Mouse (Mus musculus) splenic B cell, adult 2 months (primary cell): ENCODE data around the gene D5Ertd579e.

Experiments used
- DNase-seq: peaks from one replicate; pipeline ENCODE4 v3.0.0-alpha.2; 2011; ENCODE audit warnings: low read depth, low spot score
- H3K27me3 ChIP-seq: 2 replicates; pipeline ENCODE4 v1.6.1; 2012; ENCODE audit warnings: mild to moderate bottlenecking, low read length, moderate library complexity, mixed read lengths; ENCODE audit not compliant: control insufficient read depth, poor library complexity, insufficient read depth, severe bottlenecking
- H3K36me3 ChIP-seq: 2 replicates; pipeline ENCODE4 v1.6.1; 2012; ENCODE audit warnings: mild to moderate bottlenecking, low read length, moderate library complexity, mixed read lengths; ENCODE audit not compliant: control insufficient read depth, poor library complexity, insufficient read depth, severe bottlenecking

The D5Ertd579e gene

DNA sequence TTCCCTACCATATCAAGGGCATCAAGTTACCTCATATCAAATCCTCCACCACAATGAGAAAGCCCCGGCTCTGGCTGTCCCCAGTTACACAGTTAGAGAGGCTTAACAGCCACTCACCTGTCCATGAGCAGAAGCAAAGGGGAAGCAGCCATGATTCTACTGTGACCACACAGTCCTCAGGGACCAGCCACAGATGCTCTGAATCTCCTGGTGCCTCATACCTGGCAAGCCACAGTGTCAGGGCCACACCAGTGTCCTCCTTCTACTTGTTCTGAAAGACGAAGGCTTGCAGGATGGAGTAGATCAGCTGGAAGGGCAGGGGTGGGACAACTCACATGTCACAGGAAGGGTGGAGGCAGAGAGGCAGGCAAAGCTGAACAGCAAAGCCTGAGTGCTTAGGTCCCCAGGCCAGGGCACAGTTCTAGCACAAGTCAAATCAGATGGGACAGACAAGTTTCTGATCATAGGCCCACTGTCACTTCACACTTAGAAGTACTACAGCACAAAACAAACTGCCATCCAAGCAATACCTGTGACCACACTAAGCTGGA, 142.7 kb downstream of the D5Ertd579e start:
- Histone ChIP-seq H3K36me3 (0 out of 2 replicates have a peak, but pooled peaks cover 2% of the 10 kb centered on the region), H3K27me3 (no peaks in the 10 kb centered on the region)
- DNase-seq, result peak; percentile 69

DNA sequence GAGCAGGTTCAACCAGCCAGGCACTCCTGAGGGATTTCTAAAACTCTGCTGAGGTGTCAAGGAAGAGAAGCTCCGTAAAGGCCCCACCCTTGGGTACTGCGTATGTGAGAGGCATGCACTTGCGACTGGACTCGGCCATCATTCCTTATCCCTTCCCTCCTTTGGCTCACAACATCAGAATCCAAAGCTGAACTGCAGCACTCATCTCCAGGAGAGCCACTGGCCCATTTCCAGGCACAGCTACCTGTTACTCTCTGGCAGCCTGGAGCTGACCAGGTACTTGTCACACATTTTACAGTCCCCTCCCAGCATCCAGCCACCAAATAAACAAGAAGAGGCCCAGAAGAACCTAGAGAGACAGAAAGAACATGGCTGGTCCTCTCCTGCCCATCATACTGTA, 143.4 kb downstream of the D5Ertd579e start:
- peaks cover 2% of the 10 kb centered on the region; the same call in 1 of the 2 replicates for H3K36me3 ChIP-seq
- no peaks in the 10 kb centered on the region for H3K27me3 ChIP-seq
- no peak for DNase-seq
